Mouse (Mus musculus) small intestine, adult 2 months (tissue): Measurements from ENCODE around the gene Rims3.

ENCODE experiments used
- CTCF ChIP-seq: fragments of 200-500 bp; IDR thresholded peaks from 2 replicates; pipeline ENCODE4 v1.5.1; 2012; ENCODE audit warnings: low read depth, mild to moderate bottlenecking, control low read depth, inconsistent platforms, low read length, moderate library complexity, mixed read lengths; ENCODE audit not compliant: insufficient replicate concordance, insufficient read length; ENCODE audit errors: extremely low read depth
- POLR2A ChIP-seq: fragments of 200-500 bp; IDR thresholded peaks from 2 replicates; pipeline ENCODE4 v1.6.1; 2012; ENCODE audit warnings: low read depth, mild to moderate bottlenecking, control low read depth, inconsistent platforms, low read length, moderate library complexity

- no peak for TF ChIP-seq CTCF
- no peak for TF ChIP-seq POLR2A
These were observed 56.5 kb downstream of the Rims3 start for GRCm38 (mm10) chr4:120911086-120911485.
